Mouse (Mus musculus): ENCODE data around the gene Stard9. TPM values are rescaled to one million over a fixed set of nuclear protein-coding genes. Genes with fewer than 3 reads are reported as not detected.
A peak's percentile ranks its signal among the peaks of the same experiment; 100 is the strongest.

The Stard9 gene
- polyA plus RNA-seq, 1 experiment from 2014 or later: 1.3 TPM

- H3K4me3 ChIP-seq (ENCODE audit: low read depth, low read length): no peak overlapping the region
- H3K9ac ChIP-seq (replicated peaks): no peak overlapping the region
- H3K9me3 ChIP-seq (ENCODE audit: low read length): no peaks in the 10 kb centered on the region
- no peak overlapping the region; the same call in 1 of the 2 replicates for H3K27ac ChIP-seq (ENCODE audit: low read depth)
- H3K27me3 ChIP-seq (ENCODE audit: insufficient read depth, low read length): no peaks in the 10 kb centered on the region
- peaks cover 92% of the 10 kb centered on the region for H3K36me3 ChIP-seq (replicated peaks; ENCODE audit: insufficient read depth, low read length)
- 51% methylated on average over 6 of the region's 6 CpGs for WGBS (ENCODE audit: insufficient replicate concordance)
- H3K4me1 ChIP-seq (ENCODE audit: insufficient read depth): peaks cover 11% of the 10 kb centered on the region
- no peak for TF ChIP-seq CTCF (IDR thresholded peaks at IDR 0.05; ENCODE audit: low read depth)
- TF ChIP-seq EP300 (IDR thresholded peaks at IDR 0.05; ENCODE audit: low read depth): no peak
- H3K4me2 ChIP-seq (ENCODE audit: low read depth, low read length): no peak overlapping the region
- DNase-seq: no peak
- ATAC-seq: no peak
Measured at GRCm38 (mm10) chr2:120724176-120724575, 95.3 kb downstream of the Stard9 start.

GRCm38 (mm10) chr2:120729775-120730585 is 101.1 kb downstream of the Stard9 start:
- TF ChIP-seq EP300 (IDR thresholded peaks at IDR 0.05; ENCODE audit: low read depth) (no peak), CTCF (IDR thresholded peaks at IDR 0.05; ENCODE audit: low read depth) (no peak)
- Histone ChIP-seq H3K27me3 (ENCODE audit: insufficient read depth, low read length) (no peaks in the 10 kb centered on the region), H3K4me2 (ENCODE audit: low read depth, low read length) (peak overlapping the region; percentile 96), H3K4me1 (ENCODE audit: insufficient read depth) (peaks cover 26% of the 10 kb centered on the region), H3K4me3 (ENCODE audit: low read depth, low read length) (peak overlapping the region; percentile 96), H3K9ac (replicated peaks) (peak overlapping the region; percentile 88), H3K9me3 (ENCODE audit: low read length) (no peaks in the 10 kb centered on the region), H3K27ac (ENCODE audit: low read depth) (peak overlapping the region; percentile 93; the same call in 1 of the 2 replicates), H3K36me3 (replicated peaks; ENCODE audit: insufficient read depth, low read length) (peaks cover 49% of the 10 kb centered on the region)
- 10% methylated on average over 23 of the region's 23 CpGs for WGBS (ENCODE audit: insufficient replicate concordance)
- DNase-seq (peak; percentile 49), ATAC-seq (no peak)

GRCm38 (mm10) chr2:120730639-120731166 is 101.8 kb downstream of the Stard9 start:
- peak overlapping the region; percentile 96 for H3K4me3 ChIP-seq (ENCODE audit: low read depth, low read length)
- no peak for TF ChIP-seq CTCF (IDR thresholded peaks at IDR 0.05; ENCODE audit: low read depth)
- TF ChIP-seq EP300 (IDR thresholded peaks at IDR 0.05; ENCODE audit: low read depth): no peak
- peaks cover 26% of the 10 kb centered on the region for H3K4me1 ChIP-seq (ENCODE audit: insufficient read depth)
- peak overlapping the region; percentile 93 for H3K27ac ChIP-seq (ENCODE audit: low read depth)
- peaks cover 42% of the 10 kb centered on the region for H3K36me3 ChIP-seq (replicated peaks; ENCODE audit: insufficient read depth, low read length)
- DNase-seq (no peak), ATAC-seq (peak; percentile 17)
- peak overlapping the region; percentile 88 for H3K9ac ChIP-seq (replicated peaks)
- peak overlapping the region; percentile 96 for H3K4me2 ChIP-seq (ENCODE audit: low read depth, low read length)
- 1% methylated on average over 49 of the region's 50 CpGs for WGBS (ENCODE audit: insufficient replicate concordance)
- H3K27me3 ChIP-seq (ENCODE audit: insufficient read depth, low read length): no peaks in the 10 kb centered on the region
- no peaks in the 10 kb centered on the region for H3K9me3 ChIP-seq (ENCODE audit: low read length)

- peak overlapping the region; percentile 96 for H3K4me2 ChIP-seq (ENCODE audit: low read depth, low read length)
- TF ChIP-seq CTCF (IDR thresholded peaks at IDR 0.05; ENCODE audit: low read depth) (no peak), EP300 (IDR thresholded peaks at IDR 0.05; ENCODE audit: low read depth) (peak; percentile 72; the same call in 1 of the 2 replicates)
- no peaks in the 10 kb centered on the region for H3K9me3 ChIP-seq (ENCODE audit: low read length)
- WGBS (ENCODE audit: insufficient replicate concordance): 0% methylated on average over 28 of the region's 61 CpGs
- no peaks in the 10 kb centered on the region for H3K27me3 ChIP-seq (ENCODE audit: insufficient read depth, low read length)
- ATAC-seq: peak; percentile 99
- peaks cover 26% of the 10 kb centered on the region for H3K4me1 ChIP-seq (ENCODE audit: insufficient read depth)
- peak overlapping the region; percentile 88 for H3K9ac ChIP-seq (replicated peaks)
- peak; percentile 99 for DNase-seq
- peaks cover 36% of the 10 kb centered on the region for H3K36me3 ChIP-seq (replicated peaks; ENCODE audit: insufficient read depth, low read length)
- peak overlapping the region; percentile 93 for H3K27ac ChIP-seq (ENCODE audit: low read depth)
- H3K4me3 ChIP-seq (ENCODE audit: low read depth, low read length): peak overlapping the region; percentile 96
Measured at GRCm38 (mm10) chr2:120731167-120731862, 102.4 kb downstream of the Stard9 start.

GRCm38 (mm10) chr2:120731877-120732530 is 103.1 kb downstream of the Stard9 start:
- peaks cover 29% of the 10 kb centered on the region for H3K36me3 ChIP-seq (replicated peaks; ENCODE audit: insufficient read depth, low read length)
- no peak for DNase-seq
- H3K27ac ChIP-seq (ENCODE audit: low read depth): peak overlapping the region; percentile 93
- WGBS (ENCODE audit: insufficient replicate concordance): 28% methylated on average over 7 of the region's 7 CpGs
- H3K27me3 ChIP-seq (ENCODE audit: insufficient read depth, low read length): no peaks in the 10 kb centered on the region
- ATAC-seq: no peak
- peaks cover 26% of the 10 kb centered on the region for H3K4me1 ChIP-seq (ENCODE audit: insufficient read depth)
- H3K9ac ChIP-seq (replicated peaks): peak overlapping the region; percentile 88
- H3K4me2 ChIP-seq (ENCODE audit: low read depth, low read length): peak overlapping the region; percentile 96
- TF ChIP-seq EP300 (IDR thresholded peaks at IDR 0.05; ENCODE audit: low read depth) (no peak), CTCF (IDR thresholded peaks at IDR 0.05; ENCODE audit: low read depth) (no peak)
- H3K9me3 ChIP-seq (ENCODE audit: low read length): no peaks in the 10 kb centered on the region
- H3K4me3 ChIP-seq (ENCODE audit: low read depth, low read length): peak overlapping the region; percentile 96
